Mouse (Mus musculus) liver, postnatal 0 days (tissue): ENCODE data around the gene Ccrl2. TPM values are rescaled to one million over a fixed set of nuclear protein-coding genes. Genes with fewer than 3 reads are reported as not detected.
A peak's percentile ranks its signal among the peaks of the same experiment; 100 is the strongest.

ENCODE experiments used
- ATAC-seq: fragments of 200-750 bp; cut with Nextera tagmentation; 2 replicates; pipeline ENCODE4 v1.8.0; 2017; ENCODE audit warnings: mild to moderate bottlenecking, moderate library complexity
- DNase-seq: peaks from one replicate; pipeline ENCODE4 v3.0.0-alpha.2; 2016
- H3K27ac ChIP-seq: fragments of 300-500 bp; sonication (generic); 2 replicates; pipeline ENCODE4 v1.5.1; 2014; ENCODE audit warnings: antibody characterized with exemption, moderate library complexity, mild to moderate bottlenecking, low read depth
- H3K27me3 ChIP-seq: fragments of 300-500 bp; sonication (generic); 2 replicates; pipeline ENCODE4 v1.6.1; 2014; ENCODE audit warnings: low read length, control low read depth, mixed read lengths; ENCODE audit not compliant: insufficient read depth
- H3K36me3 ChIP-seq: fragments of 300-500 bp; sonication (generic); replicated peaks from 2 replicates; pipeline ENCODE4 v1.6.1; 2014; ENCODE audit warnings: mild to moderate bottlenecking, control low read depth, low read length, moderate library complexity, mixed read lengths; ENCODE audit not compliant: insufficient read depth
- H3K4me1 ChIP-seq: fragments of 300-500 bp; sonication (generic); 2 replicates; pipeline ENCODE4 v1.6.1; 2014; ENCODE audit warnings: antibody characterized with exemption, mild to moderate bottlenecking, control low read depth; ENCODE audit not compliant: insufficient read depth
- H3K4me2 ChIP-seq: fragments of 300-500 bp; sonication (generic); 2 replicates; pipeline ENCODE4 v1.6.1; 2014; ENCODE audit warnings: low read depth, mild to moderate bottlenecking, low read length, moderate library complexity, mixed read lengths
- H3K4me3 ChIP-seq: fragments of 300-500 bp; sonication (generic); 2 replicates; pipeline ENCODE4 v1.5.1; 2014; ENCODE audit warnings: low read depth, low read length
- H3K9ac ChIP-seq: fragments of 300-500 bp; sonication (generic); replicated peaks from 2 replicates; pipeline ENCODE4 v1.6.1; 2014; ENCODE audit warnings: mild to moderate bottlenecking, moderate library complexity
- H3K9me3 ChIP-seq: fragments of 300-500 bp; sonication (generic); 2 replicates; pipeline ENCODE4 v1.6.1; 2016; ENCODE audit warnings: mild to moderate bottlenecking, control low read depth, low read length, mixed read lengths
- CTCF ChIP-seq: sonication (generic); IDR thresholded peaks from 2 replicates; pipeline ENCODE4 v1.5.1; 2016; ENCODE audit warnings: antibody characterized with exemption, low read depth
- EP300 ChIP-seq: IDR thresholded peaks from 2 replicates; pipeline ENCODE4 v1.6.1; 2016; ENCODE audit warnings: antibody characterized with exemption, low read depth, mild to moderate bottlenecking
- WGBS: fragments of 180-500 bp; shearing (Covaris S2); extraction: QIAGEN DNeasy Blood & Tissue Kit; methylation state at CpG from one replicate; pipeline ENCODE4 v1.1.7; 2014; ENCODE audit not compliant: insufficient replicate concordance; 5-methylcytosine and 5-hydroxymethylcytosine counted together
- polyA plus RNA-seq: library from polyadenylated mRNA; unstranded; fragments of >200 nt; fragmentation: Nextera tagmentation; extraction: Ambion mirVana; gene quantifications from 2 replicates; pipeline ENCODE4 v1.2.1, GENCODE M21; 2015

Gene Ccrl2
- 7.4 and 8.4 TPM in 2 replicates for polyA plus RNA-seq

DNA sequence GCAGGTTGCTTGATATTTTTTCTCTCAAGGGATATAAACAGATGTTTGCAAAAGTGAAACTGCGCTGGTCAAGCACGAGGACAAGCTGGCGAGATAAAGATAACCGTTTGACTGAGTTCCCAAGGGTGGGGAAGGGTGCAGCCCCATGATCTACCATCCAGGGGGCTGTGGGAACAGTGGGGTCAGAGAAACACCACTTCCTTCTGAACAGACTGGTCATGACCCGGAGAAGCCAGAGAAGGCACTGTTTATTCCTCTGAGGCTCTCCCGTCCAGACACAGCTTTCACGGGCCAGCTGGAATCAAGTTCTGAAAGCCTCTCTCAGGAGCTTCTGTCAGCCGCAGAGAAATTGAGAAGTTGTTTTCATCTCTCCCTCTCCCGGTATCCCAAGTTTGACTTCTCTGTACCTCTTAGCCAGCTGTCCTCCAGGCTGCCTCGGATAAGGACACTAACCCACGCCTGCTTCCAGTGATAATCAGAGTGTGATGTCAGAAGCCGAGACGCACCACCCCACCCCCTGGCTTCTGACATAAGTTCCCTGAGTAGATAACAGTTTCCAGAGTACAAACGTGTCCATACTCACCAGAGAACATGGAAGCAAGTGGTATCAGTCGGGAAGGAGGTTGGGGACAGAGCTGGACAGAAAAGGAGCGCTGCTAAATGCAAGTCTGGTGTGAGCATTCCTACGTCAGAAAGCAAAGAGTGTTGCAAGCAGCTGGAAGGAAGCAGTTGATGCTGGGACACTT lies at the start of gene Ccrl2:
Ccrl2 (minus strand) TSS at position 722 of the 746 bp plus-strand sequence.
- peak within 1 kb of the TSS; percentile 98 for H3K27ac ChIP-seq
- peak within 1 kb of the TSS; percentile 81 for H3K4me2 ChIP-seq
- TF ChIP-seq EP300: peak; percentile 98
- TF ChIP-seq CTCF: 0 out of 2 replicates have a peak, but pooled peaks have one; percentile 4
- H3K36me3 ChIP-seq: peaks cover 3% of the 10 kb centered on the region; the same call in 1 of the 2 replicates
- peak within 1 kb of the TSS; percentile 82 for H3K9ac ChIP-seq
- 2% methylated on average over 17 of the region's 17 CpGs for WGBS
- H3K4me3 ChIP-seq: peak within 1 kb of the TSS; percentile 75
- H3K9me3 ChIP-seq: no peaks in the 10 kb centered on the region
- H3K4me1 ChIP-seq: peaks cover 40% of the 10 kb centered on the region
- peak; percentile 96 for ATAC-seq
- no peaks in the 10 kb centered on the region for H3K27me3 ChIP-seq
- DNase-seq: peak; percentile 84

DNA sequence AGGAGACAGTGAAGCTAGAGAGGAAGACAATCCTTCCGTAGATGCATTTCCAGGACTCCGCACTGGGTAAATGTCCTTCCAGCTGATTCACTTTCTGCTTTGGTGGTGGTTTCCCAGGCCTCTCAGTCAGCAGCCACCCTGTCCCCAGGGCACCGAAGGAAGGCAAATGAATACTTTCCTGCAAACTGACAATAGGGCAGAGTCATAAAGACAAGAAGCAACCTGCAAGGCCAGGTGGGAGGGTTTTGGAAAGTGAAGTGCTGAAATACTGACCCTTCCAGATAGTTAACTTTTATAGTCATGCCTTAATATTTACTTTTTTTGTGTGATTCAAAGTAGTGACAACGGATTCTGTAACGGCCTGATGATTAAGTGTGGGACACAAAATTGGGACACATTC lies 46.6 kb upstream of the Ccrl2 start:
- DNase-seq: no peak
- Histone ChIP-seq H3K4me2 (no peak overlapping the region), H3K27me3 (no peaks in the 10 kb centered on the region), H3K36me3 (no peaks in the 10 kb centered on the region), H3K4me3 (no peak overlapping the region), H3K9ac (no peak overlapping the region), H3K4me1 (no peaks in the 10 kb centered on the region), H3K9me3 (no peaks in the 10 kb centered on the region), H3K27ac (no peak overlapping the region)
- no peak for ATAC-seq
- WGBS: 82% methylated on average over 5 of the region's 5 CpGs
- no peak for TF ChIP-seq CTCF
- no peak for TF ChIP-seq EP300

GRCm38 (mm10) chr9:111103293-111103692 lies 46.0 kb upstream of the Ccrl2 start:
- WGBS: 74% methylated on average over 5 of the region's 5 CpGs
- ATAC-seq (no peak), DNase-seq (no peak)
- no peak overlapping the region for H3K27ac ChIP-seq
- H3K9ac ChIP-seq: no peak overlapping the region
- H3K4me3 ChIP-seq: no peak overlapping the region
- no peak for TF ChIP-seq CTCF
- no peak for TF ChIP-seq EP300
- no peaks in the 10 kb centered on the region for H3K36me3 ChIP-seq
- no peaks in the 10 kb centered on the region for H3K9me3 ChIP-seq
- H3K27me3 ChIP-seq: no peaks in the 10 kb centered on the region
- H3K4me1 ChIP-seq: no peaks in the 10 kb centered on the region
- no peak overlapping the region for H3K4me2 ChIP-seq

GRCm38 (mm10) chr9:111100406-111100805 lies 43.1 kb upstream of the Ccrl2 start:
- Histone ChIP-seq H3K4me3 (no peak overlapping the region), H3K36me3 (no peaks in the 10 kb centered on the region), H3K27me3 (no peaks in the 10 kb centered on the region), H3K27ac (no peak overlapping the region), H3K9ac (no peak overlapping the region), H3K9me3 (no peaks in the 10 kb centered on the region), H3K4me1 (no peaks in the 10 kb centered on the region; the same call in 1 of the 2 replicates), H3K4me2 (no peak overlapping the region)
- DNase-seq: no peak
- TF ChIP-seq EP300 (no peak), CTCF (no peak)
- 90% methylated on average over 3 of the region's 3 CpGs for WGBS
- peak; percentile 60 for ATAC-seq

DNA sequence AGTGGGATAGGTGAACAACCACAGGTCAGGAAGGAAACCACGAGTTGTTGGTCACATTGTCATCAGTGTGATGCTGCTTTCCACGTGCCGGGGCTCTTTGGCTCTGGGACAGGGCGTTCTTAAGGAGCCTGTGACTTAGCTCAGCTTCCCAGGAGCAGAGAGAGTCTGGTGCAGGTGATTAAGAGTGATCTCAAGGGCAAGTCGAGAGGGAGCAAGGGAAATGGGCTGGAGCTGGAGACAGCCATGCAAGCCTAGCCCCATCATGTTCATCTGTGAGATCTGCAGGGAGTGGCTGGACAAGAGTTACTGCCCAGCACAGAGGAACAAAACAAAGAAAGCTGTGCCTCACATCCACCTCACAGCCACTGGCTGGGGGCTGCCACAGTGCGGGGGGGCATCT lies 40.2 kb upstream of the Ccrl2 start:
- TF ChIP-seq CTCF: no peak
- H3K27ac ChIP-seq: no peak overlapping the region
- H3K9me3 ChIP-seq: no peaks in the 10 kb centered on the region
- H3K27me3 ChIP-seq: no peaks in the 10 kb centered on the region
- WGBS: 51% methylated on average over 6 of the region's 6 CpGs
- no peak for DNase-seq
- no peak overlapping the region for H3K4me2 ChIP-seq
- ATAC-seq: no peak
- H3K4me3 ChIP-seq: no peak overlapping the region
- no peak overlapping the region for H3K9ac ChIP-seq
- H3K36me3 ChIP-seq: no peaks in the 10 kb centered on the region
- peaks cover 4% of the 10 kb centered on the region; the same call in 1 of the 2 replicates for H3K4me1 ChIP-seq

DNA sequence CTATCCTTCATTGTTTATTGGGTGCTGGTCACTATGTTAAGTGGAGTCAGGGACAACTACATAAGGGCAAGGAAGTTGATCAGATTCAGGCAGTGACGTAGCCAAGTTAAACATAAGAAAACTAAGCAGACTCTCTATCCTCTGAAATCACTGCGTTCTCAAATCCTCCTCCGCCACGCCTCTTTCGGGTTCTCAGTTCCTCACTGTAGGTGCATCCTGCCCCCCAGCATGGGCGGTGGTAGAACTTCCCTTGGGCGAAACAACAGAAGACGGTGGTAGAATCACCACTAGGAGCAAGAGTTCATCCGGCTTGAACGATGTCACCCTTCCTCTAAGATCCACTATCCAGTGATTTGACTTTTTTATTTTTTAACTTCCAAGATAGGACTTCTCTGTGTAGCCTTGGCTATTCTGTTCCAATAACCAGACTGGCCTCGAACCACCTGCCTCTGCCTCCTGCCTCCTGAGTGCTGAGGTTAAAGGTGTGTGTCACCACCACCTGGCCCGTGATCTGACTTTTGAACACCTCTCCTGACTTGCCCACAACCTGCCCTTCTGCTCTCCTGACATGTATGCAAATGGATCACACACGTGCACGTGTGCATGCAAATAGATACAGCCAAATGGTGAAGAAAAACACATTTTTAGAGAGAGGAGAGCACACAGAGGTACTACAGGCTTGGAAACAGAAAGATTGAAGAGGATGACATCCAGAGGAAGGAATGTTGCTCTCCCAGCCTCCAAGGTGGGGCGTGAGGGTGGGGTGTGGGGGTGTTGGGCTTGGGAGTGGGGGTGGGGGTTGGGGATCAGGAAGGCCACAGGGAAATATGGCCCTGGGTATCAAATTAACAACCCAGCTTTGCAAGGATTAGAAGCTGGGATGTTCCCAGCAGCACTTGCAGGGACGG lies 39.4 kb upstream of the Ccrl2 start:
- Histone ChIP-seq H3K4me1 (peaks cover 4% of the 10 kb centered on the region; the same call in 1 of the 2 replicates), H3K4me2 (no peak overlapping the region), H3K9me3 (no peaks in the 10 kb centered on the region), H3K4me3 (no peak overlapping the region), H3K27ac (no peak overlapping the region), H3K36me3 (no peaks in the 10 kb centered on the region), H3K9ac (no peak overlapping the region), H3K27me3 (no peaks in the 10 kb centered on the region)
- TF ChIP-seq CTCF: no peak
- no peak for TF ChIP-seq EP300
- ATAC-seq: no peak
- DNase-seq: no peak
- 76% methylated on average over 16 of the region's 16 CpGs for WGBS
